Mouse (Mus musculus): ENCODE data around the gene P2ry14. TPM values are rescaled to one million over a fixed set of nuclear protein-coding genes. Genes with fewer than 3 reads are reported as not detected.

The P2ry14 gene
- polyA plus RNA-seq, 1 experiment from 2014 or later = 1.7 TPM

Other genes with a start within 250 kb of the P2ry14 start
- gene Med12l, start 147.8 kb downstream of the P2ry14 start, polyA plus RNA-seq (2016; fragmentation: Nextera tagmentation; extraction: Ambion mirVana) = 1.9 and 2.1 TPM in 2 replicates
- 2.2 and 2.3 TPM in 2 replicates for gene Gpr171, start 51.8 kb downstream of the P2ry14 start, polyA plus RNA-seq (2016; fragmentation: Nextera tagmentation; extraction: Ambion mirVana)
- gene Gpr87, start 41.5 kb upstream of the P2ry14 start, polyA plus RNA-seq (2016; fragmentation: Nextera tagmentation; extraction: Ambion mirVana) = 0.08 TPM in 1 of 2 replicates, not detected in the other
- 1.6 and 1.8 TPM in 2 replicates for gene P2ry13, start 57.3 kb upstream of the P2ry14 start, polyA plus RNA-seq (2016; fragmentation: Nextera tagmentation; extraction: Ambion mirVana)
- gene P2ry12, start 109.3 kb upstream of the P2ry14 start, polyA plus RNA-seq (2016; fragmentation: Nextera tagmentation; extraction: Ambion mirVana) = 1.4 and 2.2 TPM in 2 replicates
- 0.60 and 0.83 TPM in 2 replicates for gene Igsf10, start 190.8 kb upstream of the P2ry14 start, polyA plus RNA-seq (2016; fragmentation: Nextera tagmentation; extraction: Ambion mirVana)